Mouse (Mus musculus) lung, postnatal 0 days (tissue): ENCODE data around the gene Scmh1.

Source experiments
- CTCF ChIP-seq: IDR thresholded peaks from 2 replicates; pipeline ENCODE4 v1.5.1; 2016; ENCODE audit warnings: antibody characterized with exemption, mild to moderate bottlenecking
- EP300 ChIP-seq: IDR thresholded peaks from 2 replicates; pipeline ENCODE4 v1.6.1; 2016; ENCODE audit warnings: antibody characterized with exemption, mild to moderate bottlenecking, control low read depth

DNA sequence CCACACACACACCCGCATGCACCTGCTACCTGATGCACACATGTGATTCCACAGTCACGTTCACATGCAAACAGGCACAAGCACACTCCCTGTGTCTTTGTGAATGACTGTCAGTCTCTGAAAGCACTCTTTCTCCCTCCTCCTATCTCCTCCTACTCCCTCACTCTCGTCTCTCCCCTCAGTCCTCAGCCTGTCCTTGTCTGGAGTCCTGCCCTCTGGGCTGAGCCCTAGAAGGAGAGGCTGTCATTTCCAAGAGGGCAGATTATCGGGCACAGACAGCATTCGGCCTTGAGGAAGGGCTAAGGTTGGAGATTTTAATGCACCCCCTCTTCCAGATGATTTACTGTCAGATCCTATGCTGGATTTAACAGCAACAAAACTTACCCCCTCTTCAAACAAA lies 39.6 kb upstream of the Scmh1 start:
- TF ChIP-seq CTCF (no peak), EP300 (no peak)
